Mouse (Mus musculus) telencephalon, adult 2 months (tissue): ENCODE measurements around the gene Rnf146.
"Not testable (repeated sequence)": the region's sequence is repeated elsewhere in the genome, so short reads cannot be mapped to it uniquely, and the experiment has no call there.

Experiments used
- DNase-seq: peaks from one replicate; pipeline ENCODE4 v3.0.0-alpha.2; 2011; ENCODE audit warnings: low read depth, low spot score

The Rnf146 gene

DNA sequence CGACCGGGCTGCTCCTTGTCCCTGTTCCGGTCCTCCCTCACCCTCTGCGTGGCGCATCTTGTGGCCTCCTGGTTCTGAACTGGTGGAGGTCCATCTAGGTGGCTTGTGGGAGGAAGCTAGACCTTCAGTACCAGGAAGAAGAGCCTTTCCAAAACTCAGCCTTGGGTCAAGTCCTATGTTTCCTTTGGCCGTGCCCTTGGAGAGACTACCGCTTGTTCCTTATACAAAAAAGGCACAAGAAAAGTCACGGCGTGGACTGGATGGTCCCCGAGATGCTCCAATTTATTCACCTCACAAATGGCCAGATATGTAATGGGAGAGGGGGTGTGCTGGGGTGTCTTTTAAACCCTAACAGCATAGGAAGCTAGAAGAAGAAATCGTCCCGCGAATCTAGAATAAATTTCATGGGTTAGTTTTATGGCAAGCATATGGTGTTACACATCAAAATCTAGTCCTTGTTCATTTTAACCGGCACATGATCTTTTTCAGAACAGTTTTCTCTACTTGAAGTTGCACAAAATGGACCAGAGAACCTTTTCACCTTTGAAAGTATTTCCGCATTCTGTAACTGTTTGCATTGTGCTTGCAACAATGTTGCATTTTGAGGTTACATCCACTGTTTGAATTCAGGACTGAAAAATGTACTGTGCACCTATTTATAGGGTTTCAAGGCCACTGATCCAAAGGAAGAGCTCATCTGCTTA, at the start of gene Rnf146:
TSS of gene Rnf146 (minus strand) at position 246 of the 704 bp plus-strand sequence.
- DNase-seq: no peak

DNA sequence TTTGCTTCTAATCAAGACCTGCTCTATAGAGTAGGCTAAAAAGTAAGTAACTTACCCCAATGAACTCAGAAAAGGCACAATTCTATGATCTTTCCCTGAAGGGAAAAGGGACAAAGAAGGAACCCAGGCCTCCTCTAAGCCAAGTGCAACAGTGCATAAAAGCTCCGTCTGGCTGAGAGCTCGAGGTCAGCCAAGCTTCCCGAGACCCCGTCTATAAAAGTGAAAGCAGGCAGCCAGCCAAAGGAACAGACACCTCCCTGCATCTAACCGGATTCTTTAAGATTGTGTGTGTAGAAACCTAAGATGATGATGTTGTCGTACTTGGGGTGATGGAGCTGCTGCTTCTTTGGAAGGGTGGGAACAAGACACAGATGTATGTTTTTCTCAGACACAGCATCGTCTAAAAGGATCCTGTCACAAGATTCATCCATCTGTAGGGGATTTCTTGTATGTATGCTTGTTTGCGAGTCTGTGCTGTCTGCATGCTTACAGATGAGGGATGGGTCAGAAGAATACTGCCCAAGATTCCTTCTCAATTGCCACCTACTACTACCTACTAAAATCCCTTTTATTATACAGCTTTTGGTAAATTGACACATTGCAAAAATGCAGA, 40.5 kb upstream of the Rnf146 start:
- DNase-seq: no peak

DNA sequence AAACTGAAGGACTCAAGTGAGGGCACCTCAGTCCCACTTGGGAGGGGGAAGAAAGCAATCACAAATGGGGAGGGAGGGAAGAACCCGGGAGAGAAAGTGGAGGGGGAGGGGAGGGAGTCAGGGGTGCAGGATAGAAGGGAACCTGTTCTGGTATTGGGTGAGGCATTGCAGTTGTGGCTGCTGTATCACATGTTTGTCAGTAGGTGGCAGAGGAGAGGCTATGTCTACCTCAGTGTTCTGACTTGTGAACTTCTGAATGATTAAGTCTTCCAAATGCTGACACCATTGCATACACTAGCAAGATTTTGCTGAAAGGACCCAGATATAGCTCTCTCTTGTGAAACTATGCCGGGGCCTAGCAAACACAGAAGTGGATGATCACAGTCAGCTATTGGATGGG, 32.6 kb upstream of the Rnf146 start:
- DNase-seq: not testable (repeated sequence)

DNA sequence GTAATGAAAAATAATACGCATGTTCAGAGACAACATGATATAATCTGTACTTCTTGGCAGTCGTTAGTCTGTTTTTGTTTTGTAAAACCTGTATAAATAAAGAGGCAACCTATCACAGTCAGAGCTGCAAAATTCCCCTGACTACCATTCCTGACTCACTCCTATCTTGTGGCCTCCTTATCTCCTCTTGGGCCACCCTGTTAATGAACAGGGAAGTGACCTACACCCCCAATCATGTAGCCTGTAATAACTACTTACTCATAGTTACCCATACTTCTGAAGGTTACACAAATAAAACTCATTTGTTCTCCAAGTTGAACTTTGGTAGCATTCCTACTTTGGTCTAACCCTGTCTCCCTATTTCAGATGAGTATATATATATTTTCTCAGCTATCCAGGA, 19.3 kb upstream of the Rnf146 start:
- DNase-seq: no peak

DNA sequence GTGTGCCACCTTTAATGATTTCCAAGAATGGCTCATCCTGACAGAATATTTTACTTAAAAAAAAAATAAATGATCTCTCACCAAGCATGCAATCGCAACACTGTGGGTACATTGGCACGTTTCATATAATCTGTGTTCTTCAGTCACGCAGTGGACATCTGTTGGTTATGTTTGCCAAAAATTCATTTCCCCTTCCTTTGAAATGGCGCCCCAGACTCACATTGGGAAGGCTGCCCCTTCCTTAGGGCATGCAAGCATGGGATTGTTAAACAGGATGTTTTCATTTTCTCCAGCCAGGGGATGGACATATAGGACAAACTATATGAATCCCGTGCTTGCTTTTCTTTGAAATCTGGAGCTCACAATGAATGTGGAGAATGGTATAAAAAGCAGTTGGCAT, 11.8 kb upstream of the Rnf146 start:
- DNase-seq: no peak

DNA sequence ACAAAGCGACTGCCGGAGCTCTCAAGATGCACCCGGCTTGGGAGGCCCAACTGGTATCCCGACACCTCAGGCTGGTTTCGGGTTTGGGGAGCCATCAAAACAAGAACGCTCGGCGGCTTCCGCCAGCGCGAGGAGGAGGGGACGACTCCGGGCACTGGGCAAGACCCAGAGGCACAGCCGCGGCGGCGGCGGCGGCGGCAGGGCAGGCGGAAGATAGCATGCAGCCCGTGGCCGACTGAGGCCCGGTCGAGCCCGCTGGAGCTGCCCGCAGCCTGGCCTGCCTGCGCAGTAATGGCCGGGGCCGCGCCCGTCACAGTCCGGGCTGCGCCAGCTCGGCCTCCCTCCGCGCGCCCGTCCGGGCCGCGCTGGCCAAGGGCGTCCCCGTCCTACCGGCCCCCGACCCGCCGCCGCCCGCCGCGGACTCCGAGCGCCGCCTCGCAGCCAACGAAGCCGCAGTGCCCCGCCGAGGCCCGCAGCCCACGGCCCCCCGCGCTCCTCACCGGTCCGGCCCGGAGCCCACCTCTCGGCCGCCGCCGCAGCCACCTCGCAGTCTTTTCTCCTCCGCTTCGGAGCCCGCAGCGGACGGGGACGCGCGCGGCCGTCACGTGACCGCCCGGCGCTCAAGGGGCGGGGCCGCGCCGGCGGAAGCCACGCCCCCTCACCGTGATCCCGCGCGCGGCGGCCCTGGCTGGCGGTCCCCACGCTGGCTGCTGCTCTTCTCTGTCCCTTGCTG, 612 bp downstream of the Rnf146 start:
- peak; percentile 46 for DNase-seq

DNA sequence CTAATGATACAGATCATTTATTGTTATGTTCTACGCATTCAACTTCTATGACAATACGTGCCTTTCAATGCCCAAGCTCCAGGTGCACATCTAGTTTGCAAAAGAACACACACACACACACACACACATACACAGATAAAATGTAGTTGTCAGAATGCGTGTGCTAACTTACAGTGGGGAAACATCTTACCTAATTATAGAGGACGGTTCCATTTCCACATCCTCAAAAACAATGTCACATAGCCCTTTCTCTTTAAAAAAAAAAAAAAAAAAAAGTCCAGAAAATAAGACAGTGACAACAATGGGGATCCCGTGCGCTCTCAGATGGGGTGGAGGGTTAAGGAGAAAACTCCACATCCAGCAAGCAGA, 1.2 kb downstream of the Rnf146 start:
- DNase-seq: no peak

DNA sequence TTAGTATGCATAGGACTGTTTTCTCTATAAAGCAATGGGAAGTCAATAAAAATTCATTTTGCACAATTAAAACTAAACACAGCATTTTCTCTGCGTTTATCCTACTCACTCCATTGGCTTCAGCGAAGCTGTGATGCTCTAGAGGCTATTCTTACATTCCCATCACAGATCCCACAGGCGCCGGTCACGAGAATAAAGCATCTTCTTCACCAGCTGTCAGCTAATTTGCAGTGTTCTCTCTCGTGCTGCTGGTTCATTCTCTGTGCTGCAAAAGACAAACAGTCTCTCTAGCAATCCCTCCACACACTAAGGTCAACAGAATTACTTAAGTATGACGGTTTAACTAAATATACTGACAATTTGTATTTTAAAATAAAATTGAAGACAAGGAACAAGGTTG, 8.1 kb downstream of the Rnf146 start:
- peak; percentile 55 for DNase-seq

DNA sequence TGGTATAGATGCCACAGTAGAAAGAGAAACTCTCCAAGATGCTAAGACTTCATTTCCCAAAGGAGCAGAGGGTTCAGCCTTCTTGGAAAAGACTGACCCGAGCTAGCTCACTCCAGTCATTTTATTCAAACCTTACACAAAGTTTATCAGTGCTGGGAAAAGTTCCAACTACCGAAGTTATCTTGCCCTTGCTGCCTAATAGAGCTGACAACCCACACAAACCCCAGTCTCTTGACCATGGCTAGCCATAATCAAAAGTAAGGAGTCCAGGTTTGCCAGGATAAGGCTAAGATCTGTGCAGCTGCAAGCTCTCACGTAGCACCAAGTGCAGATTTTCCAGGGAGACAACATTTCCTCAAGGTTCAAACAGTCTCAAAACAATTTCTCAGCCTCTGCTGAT, 9.7 kb downstream of the Rnf146 start:
- no peak for DNase-seq

DNA sequence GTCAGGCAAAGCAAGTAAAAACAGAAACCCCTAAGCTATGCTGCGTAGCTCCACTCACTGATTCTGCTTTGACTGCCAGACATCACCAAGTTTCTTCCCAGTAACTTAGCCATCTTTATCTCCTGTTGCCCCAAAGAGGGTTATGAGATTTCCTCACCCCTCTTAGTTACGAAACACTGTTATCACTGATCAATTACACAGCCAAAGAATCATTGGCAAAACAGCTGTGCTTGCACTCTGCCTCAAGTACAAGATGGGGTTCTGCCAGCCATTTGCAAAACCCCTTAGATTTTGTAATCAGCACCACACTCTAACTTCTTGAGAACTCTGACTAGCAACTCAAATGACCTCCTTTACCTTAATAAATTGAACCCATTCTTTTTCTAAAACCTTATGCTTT, 10.8 kb downstream of the Rnf146 start:
- DNase-seq: no peak

DNA sequence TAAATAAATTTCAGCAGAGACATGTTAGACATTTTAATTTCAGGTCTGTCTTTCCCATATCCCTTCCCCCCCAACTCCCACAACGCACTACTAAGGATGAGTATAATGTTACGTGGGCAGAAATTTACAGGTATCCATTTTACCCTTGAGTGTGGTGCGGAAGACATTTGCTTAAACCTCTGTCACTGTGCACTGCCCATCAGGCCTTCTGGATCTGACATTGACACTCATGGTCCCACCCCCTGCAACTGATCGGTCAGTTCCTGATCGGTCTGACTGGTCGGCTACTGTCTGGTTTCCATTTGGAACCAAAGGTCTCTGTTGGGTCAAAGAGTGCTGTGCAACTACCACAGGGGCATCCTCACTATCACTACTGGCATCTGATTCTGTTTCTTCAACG, 15.6 kb downstream of the Rnf146 start:
- DNase-seq: no peak

DNA sequence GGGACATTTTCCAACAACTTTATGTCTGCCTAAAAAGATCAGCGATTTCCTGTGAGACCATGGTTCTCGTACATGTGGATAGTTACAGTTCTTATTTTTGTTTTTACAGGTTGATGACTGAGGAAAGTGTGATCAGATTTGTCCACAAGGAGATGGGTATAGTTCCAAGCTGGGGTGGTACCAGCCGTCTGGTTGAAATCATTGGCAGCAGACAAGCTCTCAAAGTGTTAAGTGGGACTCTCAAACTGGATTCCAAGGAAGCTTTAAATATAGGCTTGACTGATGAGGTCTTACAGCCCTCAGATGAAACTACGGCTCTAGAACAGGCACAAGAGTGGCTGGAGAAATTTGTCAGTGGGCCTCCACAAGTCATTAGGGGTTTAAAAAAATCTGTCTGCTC, 18.0 kb downstream of the Rnf146 start:
- no peak for DNase-seq

DNA sequence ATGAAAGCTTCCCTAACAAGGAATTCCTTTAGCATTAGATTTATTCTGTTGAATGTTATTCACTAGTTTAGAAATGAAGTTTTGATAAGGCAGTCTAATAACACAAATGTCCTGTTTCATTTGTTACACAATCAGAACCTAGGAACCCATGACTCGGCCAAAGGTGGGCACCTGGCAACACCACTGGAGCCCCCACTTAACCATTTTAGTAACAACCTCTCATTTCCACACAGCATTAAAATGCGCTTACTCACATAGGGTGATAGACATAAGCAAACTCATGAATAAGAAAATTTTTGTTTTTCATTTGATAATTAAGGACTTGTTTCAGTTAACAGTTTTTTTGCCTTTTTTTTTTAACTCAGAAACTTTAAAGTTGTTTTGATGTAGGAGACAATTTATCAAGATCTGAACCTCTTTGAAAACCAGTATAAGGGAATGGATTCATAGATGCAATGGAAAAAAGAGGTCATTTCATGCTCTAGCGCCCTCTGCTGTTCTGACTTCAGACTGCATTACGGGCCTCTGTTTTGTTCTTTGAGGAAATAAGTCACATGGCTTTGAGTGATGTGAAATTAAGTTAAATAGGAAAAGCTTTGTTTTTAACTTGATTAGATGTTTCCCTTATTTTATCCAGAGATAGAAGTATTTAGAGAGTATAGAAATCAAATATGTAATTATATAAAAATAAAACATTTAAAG, 23.7 kb downstream of the Rnf146 start:
- peak; percentile 29 for DNase-seq

DNA sequence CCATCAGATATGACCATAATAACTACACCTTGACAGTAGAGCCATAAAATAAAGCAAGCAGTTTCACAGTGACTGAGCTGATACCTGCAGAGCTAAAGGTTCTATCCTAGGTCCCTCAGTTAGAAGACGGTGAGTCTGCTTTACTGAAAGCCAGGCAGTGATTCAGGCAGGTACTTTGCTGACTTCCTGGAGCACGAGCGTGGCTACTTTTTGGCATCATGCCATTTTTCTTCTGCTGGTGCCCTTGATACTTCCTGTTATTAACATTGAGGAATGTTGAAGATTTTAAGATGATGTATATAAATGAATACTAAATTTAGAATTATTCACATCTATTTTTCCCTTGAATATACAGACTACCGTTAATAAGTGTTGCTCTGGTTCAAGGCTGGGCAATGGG, 28.4 kb downstream of the Rnf146 start:
- no peak for DNase-seq

DNA sequence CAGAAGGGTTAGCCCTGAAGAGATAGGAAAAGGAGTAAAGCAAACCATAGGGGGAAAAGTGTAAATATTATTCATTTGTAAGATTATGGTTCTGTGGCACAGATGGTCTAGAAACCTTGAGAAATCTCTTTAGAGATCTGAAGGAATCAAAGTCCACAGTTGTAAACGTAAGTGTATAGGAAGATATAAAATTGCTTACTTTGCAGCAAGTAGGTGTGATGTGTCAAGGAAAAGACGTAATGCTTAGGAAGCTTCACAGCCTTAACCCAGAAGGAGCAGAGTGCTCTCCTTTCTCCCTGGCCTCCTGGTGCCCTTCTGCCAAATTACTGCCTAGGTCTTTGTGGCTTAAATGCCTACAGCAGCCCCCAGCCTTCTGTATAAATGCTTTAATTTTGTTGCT, 37.4 kb downstream of the Rnf146 start:
- DNase-seq: no peak

DNA sequence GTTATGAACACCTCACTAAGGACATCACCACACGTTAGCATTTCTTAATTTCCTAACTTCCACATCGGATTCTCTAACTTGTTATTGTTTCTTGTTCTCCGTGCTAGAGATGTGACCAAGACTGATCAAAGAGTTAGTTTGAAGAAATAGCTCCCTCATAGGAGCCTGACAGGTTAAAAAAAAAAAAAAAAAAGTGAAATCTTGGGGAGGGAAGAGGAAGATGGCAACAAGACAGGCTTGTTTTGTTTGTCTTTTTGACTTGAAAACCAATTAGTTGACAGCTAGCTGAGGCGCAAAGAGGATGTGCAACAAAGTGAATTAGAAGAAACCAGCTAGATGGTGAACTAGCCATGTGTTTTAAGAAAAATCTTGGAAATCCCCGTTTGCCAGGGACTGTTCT, 48.3 kb downstream of the Rnf146 start:
- no peak for DNase-seq

DNA sequence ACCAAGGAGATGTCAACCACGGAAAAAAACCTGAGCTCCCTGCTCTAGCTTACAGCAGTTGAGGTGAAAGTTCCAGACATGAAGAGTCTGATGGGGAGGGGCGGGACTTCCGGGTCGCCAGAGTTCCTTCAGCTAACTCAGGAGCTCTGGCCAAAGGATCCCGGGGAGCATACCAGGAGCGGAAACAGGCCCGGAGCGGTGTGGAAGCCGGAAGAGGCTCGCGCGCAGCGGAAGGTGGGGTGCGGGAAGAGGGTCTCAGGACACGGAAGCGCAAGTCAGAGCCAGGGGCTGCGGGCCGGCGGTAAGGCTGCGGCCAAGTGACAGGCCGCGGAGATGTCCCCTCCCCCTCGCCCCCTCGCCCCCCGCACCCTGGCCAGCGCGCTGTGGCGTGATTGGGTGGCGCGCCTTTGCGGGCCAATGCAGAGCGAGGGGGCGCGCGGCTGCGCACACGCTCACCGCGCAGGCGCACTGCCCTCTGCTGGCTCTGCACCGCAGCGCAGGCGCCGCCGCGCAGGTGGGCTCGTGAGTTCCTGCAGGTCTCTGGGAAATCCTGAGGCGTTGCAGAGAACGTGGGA, 49.1 kb downstream of the Rnf146 start, which contains the start of gene Echdc1:
TSS of gene Echdc1 (plus strand) at position 103 of the 575 bp plus-strand sequence.
- peak; percentile 81 for DNase-seq

DNA sequence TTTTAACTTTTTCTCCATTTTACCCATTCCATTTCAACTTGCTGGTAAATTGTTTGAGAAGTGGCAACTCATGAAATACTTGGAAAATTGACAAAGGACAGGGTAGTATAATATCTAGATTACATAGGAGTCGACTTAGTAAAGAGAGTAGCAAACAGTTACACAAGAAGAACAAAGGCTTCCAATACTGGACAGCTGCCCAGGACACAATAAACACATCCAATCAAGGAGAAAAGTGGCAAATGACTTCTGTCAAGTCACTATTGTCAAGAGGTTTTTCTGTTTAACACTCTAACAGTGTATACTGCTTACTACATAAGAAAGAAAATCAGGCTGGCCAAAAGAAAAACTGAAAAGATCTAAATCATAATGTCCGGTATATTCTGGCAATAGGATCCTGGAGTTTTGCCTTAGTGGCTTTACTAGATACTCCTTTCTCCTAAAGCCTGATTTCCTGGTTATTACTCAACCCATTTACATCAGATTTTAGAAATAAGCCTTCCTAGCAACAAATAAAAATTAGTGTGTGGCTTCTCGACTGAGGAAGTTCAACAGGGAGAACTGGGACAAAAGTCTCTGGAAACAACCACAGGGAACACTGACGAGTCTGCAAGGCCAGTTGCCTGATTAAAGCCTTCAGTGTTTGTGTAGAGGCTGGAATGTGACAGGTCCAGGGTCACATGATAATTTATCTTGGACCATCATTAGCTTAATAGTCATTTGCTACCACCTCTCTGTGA, 50.6 kb downstream of the Rnf146 start:
- no peak for DNase-seq

DNA sequence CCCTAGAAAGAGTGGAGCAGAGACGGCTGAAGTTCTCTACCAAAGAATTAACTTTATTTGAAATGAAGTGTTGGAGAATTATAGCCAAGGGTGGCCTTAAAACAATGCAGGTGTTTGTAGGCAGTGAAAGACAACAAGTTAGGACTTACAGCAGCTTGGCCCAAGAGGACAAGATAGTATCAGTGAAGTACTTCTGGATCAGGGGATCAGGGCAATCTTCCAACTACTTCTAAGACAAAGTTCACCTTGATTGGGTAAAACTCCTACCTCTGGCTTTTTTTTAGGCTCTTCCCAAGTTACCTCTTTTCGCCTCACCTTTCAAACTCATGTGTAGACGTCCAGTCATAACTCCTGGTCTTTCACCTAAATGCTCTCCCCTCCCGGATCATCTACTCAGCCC, 60.0 kb downstream of the Rnf146 start:
- DNase-seq: no peak
